In genomic region chr19:44427721-44428120, GRCm38 (mm10) we compare ENCODE assay signal across 18 mouse cellular contexts.
"Had no signal": no experiment of that assay in that cellular context is flagged by ENCODE, and none has a peak within 500 bp of the region (broad histone marks: within the 10 kb centered on the region; RNA-seq: fewer than 3 reads in every experiment).

No protein-coding gene starts in this region.

- H3K4me1 ChIP-seq: midbrain, embryonic 13.5 days; midbrain, embryonic 15.5 days; neural tube, embryonic 12.5 days; stomach, embryonic 15.5 days had no signal

- H3K9ac ChIP-seq: liver, postnatal 0 days; lung, embryonic 15.5 days; midbrain, embryonic 13.5 days; midbrain, embryonic 15.5 days; neural tube, embryonic 12.5 days; stomach, embryonic 15.5 days had no signal

- H3K36me3 ChIP-seq: lung, embryonic 15.5 days; midbrain, embryonic 13.5 days; midbrain, embryonic 15.5 days; neural tube, embryonic 12.5 days; stomach, embryonic 15.5 days had no signal

- H3K27me3 ChIP-seq: lung, embryonic 15.5 days; midbrain, embryonic 13.5 days; midbrain, embryonic 15.5 days; neural tube, embryonic 12.5 days; stomach, embryonic 15.5 days had no signal

- H3K4me2 ChIP-seq: lung, embryonic 15.5 days; midbrain, embryonic 11.5 days; midbrain, embryonic 13.5 days; midbrain, embryonic 15.5 days; neural tube, embryonic 12.5 days; stomach, embryonic 15.5 days had no signal

- H3K27ac ChIP-seq: lung, embryonic 15.5 days; macrophage; midbrain, embryonic 13.5 days; midbrain, embryonic 15.5 days; neural tube, embryonic 12.5 days; stomach, embryonic 15.5 days; stomach, postnatal 0 days had no signal

- H3K9me3 ChIP-seq: lung, embryonic 15.5 days; midbrain, embryonic 13.5 days; midbrain, embryonic 15.5 days; neural tube, embryonic 12.5 days; stomach, embryonic 15.5 days had no signal

- DNase-seq: liver, postnatal 0 days; lung, adult 2 months; lung, postnatal 14 days; lung, postnatal 36 days; right cerebral cortex, postnatal 14 days; thymus, adult 2 months; thymus, postnatal 25 days; thymus, postnatal 4 days had no signal

- H3K4me3 ChIP-seq: lung, embryonic 15.5 days; megakaryocyte, embryonic 14.5 days; midbrain, embryonic 13.5 days; midbrain, embryonic 15.5 days; neural tube, embryonic 12.5 days; stomach, embryonic 15.5 days had no signal

- ATAC-seq: liver, postnatal 0 days; lung, postnatal 0 days; midbrain, embryonic 13.5 days; midbrain, embryonic 15.5 days had no signal
